Mouse (Mus musculus) spleen, embryonic (tissue): Measurements from ENCODE around the gene Vav3.

Experiments
- CTCF ChIA-PET: fragments of 350-600 bp; sonication (Branson Sonifier 250); formaldehyde crosslinking; loops from one replicate; lab custom pipeline; 2022; lab: Charles Lee

Vav3 gene

DNA sequence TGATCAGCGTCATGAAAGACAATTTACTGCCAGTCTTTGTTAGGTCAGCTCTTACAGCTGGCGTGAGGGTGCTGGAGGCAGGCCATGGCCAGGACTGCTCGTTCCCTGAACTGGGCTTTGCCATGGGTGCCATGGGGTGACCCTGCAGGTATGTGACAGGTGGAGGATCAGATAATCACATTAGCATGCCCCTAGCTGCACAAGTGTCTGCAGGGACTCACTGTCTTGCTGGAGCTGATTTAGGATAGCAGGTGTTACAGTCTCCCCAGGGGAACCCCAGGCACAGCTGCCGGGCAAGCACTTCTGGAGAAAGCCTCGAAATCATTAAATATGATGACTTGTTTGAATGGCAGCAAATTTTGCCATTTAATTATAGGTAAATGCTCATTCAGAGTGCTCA lies 156.0 kb downstream of the Vav3 start:
- CTCF ChIA-PET = no interaction called here

DNA sequence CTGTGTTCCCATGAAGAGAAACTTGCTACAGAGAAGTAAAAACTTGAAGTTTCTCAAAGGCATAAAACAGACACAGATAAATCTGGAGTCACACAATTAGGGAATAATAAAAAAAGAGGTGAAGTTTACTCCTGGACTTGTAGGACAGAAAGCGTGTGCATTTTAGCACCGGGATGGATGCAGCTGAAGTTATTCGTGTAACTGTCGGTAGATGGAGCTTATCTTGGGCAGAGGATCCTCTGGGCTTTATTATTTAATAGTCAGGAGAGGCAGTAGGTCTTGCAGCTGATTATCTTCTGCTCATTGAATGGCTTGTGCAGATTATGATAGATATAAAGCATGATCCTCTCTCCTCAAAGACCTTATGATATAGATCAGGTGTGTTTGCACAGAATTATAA lies 156.6 kb downstream of the Vav3 start:
- CTCF ChIA-PET = no interaction called here

DNA sequence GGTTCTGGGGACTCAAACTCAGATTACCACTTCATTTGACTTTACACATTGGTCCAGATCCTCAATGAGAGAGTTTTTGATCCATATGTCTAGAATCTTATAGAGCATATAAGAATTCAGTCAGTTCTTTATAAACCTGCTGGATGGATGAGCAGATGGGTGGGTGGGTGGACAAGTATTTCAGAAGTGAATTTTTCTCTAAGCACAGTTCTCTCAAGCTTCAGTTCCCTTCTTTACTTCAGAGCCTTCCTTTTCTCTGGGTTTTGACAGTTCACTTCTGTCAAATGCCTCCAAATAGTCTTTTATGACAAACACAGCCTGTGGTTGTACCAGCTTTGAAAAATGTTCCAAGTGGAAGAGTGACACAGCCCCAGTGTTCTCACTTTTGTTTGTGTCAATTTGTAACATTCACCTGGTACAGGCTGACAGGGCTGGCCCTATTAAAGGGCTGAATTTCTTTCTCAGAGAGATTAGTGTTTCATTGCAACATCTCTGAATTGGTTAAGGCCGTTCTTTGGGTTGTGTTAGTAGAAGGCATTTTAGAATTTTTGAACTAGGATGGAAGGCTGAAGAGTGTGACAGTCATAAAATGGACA lies 159.5 kb downstream of the Vav3 start:
- CTCF ChIA-PET = no interaction called here

- CTCF ChIA-PET = no interaction called here
These were observed 169.3 kb downstream of the Vav3 start for GRCm38 (mm10) chr3:109509784-109510183.

GRCm38 (mm10) chr3:109511849-109512248 lies 171.4 kb downstream of the Vav3 start:
- CTCF ChIA-PET = no interaction called here

GRCm38 (mm10) chr3:109515479-109515878 lies 175.0 kb downstream of the Vav3 start:
- CTCF ChIA-PET = no interaction called here

DNA sequence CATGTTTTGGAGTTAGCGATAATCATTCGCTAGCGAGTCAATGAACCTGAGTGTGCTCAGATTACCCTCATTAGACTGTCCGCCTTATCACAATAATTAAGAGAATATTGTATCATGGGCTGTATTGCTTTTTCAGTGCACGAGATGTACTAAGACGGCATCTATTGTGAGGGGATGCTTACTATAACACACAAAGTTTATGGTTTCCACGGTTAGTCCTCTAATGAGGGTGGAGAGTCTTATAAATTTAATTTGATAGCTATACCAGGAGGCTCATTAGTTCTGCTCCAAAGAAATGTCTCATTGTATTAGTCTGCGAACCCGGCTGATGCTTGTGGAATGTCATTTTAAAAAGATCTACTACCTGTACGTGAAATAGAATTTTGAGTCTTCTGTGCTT lies 175.9 kb downstream of the Vav3 start:
- CTCF ChIA-PET = no interaction called here

- CTCF ChIA-PET = no interaction called here
These were observed 181.7 kb downstream of the Vav3 start for GRCm38 (mm10) chr3:109522115-109522514.

GRCm38 (mm10) chr3:109525825-109526224 lies 185.4 kb downstream of the Vav3 start:
- CTCF ChIA-PET = no interaction called here

DNA sequence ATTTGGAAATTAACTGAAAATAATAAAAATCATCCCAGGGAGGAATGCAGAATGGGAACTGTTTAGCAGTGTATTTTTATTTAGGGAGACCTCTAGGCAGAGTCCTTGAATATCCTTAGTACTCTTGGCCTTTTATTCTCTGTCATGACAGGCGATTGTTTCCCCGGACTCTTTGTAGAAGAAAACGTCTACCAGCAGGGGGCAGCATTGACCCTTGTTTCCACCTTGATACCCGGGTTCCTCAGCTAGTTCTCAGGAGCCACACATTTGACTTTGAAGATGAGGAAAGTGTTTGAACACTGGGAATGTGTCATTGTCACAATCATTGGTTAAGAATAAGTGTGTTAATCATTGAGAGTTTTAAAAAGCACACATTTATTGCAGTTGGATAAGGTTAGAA lies 185.8 kb downstream of the Vav3 start:
- CTCF ChIA-PET = interaction anchor here (0.8 kb wide), 1 partner anchor 21 kb away, joined by 3 read pairs; no protein-coding TSS in a partner anchor

- CTCF ChIA-PET = interaction anchor here (0.8 kb wide), 1 partner anchor 20 kb away, joined by 3 read pairs; no protein-coding TSS in a partner anchor
These were observed 186.2 kb downstream of the Vav3 start for GRCm38 (mm10) chr3:109526651-109527050.

GRCm38 (mm10) chr3:109528688-109529087 lies 188.2 kb downstream of the Vav3 start:
- CTCF ChIA-PET = no interaction called here

GRCm38 (mm10) chr3:109537686-109538085 lies 197.2 kb downstream of the Vav3 start:
- CTCF ChIA-PET = interaction anchor here (0.6 kb wide), 1 partner anchor 824 kb away, joined by 4 read pairs; no protein-coding TSS in a partner anchor

- CTCF ChIA-PET = no interaction called here
These were observed 199.6 kb downstream of the Vav3 start for GRCm38 (mm10) chr3:109540009-109540408.

DNA sequence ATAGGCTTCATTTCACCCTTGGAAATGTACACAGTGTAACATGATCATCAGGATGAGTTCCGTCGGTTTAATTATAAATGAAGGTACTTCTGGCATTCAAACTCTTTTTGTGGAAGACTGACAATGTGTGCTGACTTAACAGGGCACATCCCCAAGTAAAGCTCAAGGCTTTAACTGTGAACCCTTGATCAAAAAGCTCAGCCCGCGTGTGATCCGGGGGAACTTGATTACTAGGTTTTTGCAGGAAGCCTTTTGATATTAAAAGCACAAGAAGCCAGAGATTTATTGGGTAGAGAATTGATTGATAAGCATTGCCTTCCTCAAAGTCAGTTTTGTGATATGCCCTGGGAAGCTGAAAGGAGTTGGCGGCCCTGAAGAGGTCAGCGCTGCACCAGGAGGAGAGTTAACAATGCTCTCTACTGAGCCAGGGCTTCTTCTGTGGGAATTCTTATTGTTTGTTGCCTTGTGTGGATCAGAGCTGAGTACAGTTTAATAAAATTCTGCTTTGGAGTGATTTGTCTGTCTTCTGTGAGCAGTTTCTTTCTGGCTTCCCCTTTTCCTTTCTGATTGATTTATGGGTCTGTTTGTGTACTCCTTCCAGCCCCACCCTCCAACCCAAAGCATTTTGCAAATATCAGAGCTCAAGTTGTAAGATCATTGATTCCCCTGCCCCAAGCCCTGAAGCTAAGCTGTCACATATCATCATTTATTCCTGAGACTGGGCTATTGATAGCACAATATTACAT lies 204.2 kb downstream of the Vav3 start:
- CTCF ChIA-PET = no interaction called here

DNA sequence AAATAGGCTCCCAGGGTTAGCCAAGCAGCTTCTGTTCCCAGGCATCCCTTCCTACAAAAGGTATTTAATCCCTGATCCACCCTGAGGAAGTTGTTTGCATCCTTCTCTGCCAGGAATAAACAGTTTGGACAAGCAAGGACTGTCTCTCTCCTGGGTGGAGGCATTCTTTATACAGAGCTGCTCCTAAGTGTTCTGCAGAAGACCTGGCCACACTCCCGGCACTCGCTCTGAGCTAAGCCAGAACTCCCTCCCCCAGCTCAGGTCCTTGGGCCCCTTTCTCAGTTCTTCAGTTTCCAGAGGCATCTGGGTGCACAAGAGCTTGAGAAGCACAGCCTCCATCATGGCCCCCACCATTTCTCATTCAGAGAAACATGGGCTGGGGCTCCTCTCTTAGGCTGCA lies 216.9 kb downstream of the Vav3 start:
- CTCF ChIA-PET = no interaction called here

DNA sequence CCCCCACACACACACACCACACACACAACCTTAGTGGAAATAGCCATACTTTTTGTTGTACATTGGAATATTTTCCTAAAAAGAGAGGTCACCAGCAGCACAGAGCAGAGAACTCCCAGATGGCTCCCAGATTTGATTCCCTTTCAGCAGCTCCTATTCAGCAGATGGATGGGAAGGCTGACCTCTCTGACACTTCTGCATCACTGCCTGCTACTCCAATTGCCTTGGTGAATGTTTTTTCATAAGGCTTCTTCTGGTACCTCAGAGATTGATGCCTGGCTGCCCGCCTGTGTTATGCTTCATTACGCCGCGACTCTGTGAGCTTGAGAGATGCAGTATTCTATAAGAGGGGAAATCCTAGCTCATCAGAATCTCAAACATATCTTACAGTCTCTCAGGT lies 220.8 kb downstream of the Vav3 start:
- CTCF ChIA-PET = no interaction called here

- CTCF ChIA-PET = no interaction called here
These were observed 221.3 kb downstream of the Vav3 start for GRCm38 (mm10) chr3:109561776-109562175.

- CTCF ChIA-PET = no interaction called here
These were observed 221.8 kb downstream of the Vav3 start for GRCm38 (mm10) chr3:109562268-109562667.

- CTCF ChIA-PET = no interaction called here
These were observed 224.0 kb downstream of the Vav3 start for GRCm38 (mm10) chr3:109564443-109564842.

DNA sequence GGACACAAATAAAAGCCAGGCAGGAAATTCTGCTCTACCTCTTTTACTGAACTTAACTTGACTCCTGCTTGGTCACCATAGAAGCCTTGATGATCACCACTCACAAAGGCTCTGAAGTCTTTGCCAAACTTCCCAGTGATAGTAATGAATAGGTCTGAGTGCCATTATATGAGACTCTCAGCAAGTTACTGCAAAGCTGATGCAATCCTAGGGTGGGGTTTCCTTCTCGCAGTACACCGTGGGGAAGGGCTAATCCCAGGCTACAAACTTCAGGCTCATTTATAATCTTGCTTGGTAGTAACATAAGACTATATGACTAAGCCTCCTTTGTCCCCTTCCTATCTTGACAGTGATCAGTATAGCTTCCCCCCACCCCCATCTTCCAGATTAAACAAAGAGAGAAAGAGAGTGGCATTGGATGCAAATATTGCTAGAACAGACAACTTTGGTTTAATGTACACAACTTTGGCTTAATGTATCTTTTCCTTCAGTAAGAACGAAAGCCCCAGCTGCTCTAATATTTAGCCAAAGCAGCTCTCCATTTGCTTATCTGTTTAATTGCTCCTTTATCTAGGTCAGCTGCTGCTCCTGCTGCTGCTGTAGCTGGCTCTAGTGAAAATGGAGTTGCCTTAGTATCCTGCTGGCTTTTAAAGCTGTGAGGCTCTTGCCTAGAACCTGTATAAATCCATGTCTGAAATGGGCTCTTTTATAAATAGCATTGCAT lies 228.3 kb downstream of the Vav3 start:
- CTCF ChIA-PET = no interaction called here

- CTCF ChIA-PET = no interaction called here
These were observed 231.0 kb downstream of the Vav3 start for GRCm38 (mm10) chr3:109571483-109571882.

GRCm38 (mm10) chr3:109572871-109573270 lies 232.4 kb downstream of the Vav3 start:
- CTCF ChIA-PET = no interaction called here
